Mouse (Mus musculus) forebrain, embryonic 14.5 days (tissue): ENCODE results near the gene Slc19a2. TPM values are rescaled to one million over a fixed set of nuclear protein-coding genes. Genes with fewer than 3 reads are reported as not detected.
A peak's percentile ranks its signal among the peaks of the same experiment; 100 is the strongest.
"Not testable (repeated sequence)": the region's sequence is repeated elsewhere in the genome, so short reads cannot be mapped to it uniquely, and the experiment has no call there.

Experiments
- ATAC-seq: fragments of 200-750 bp; cut with Nextera tagmentation; 2 replicates; pipeline ENCODE4 v1.8.0; 2017; ENCODE audit warnings: mild to moderate bottlenecking, moderate library complexity
- DNase-seq: peaks from one replicate; pipeline ENCODE4 v3.0.0-alpha.2; 2015; ENCODE audit warnings: low spot score
- H3K27ac ChIP-seq: fragments of 300-500 bp; sonication (generic); 2 replicates; pipeline ENCODE4 v1.5.1; 2014; ENCODE audit warnings: low read depth, mild to moderate bottlenecking, control low read depth, low read length, moderate library complexity
- H3K27me3 ChIP-seq: fragments of 300-500 bp; sonication (generic); replicated peaks from 2 replicates; pipeline ENCODE4 v1.6.1; 2014; ENCODE audit warnings: low read length, control low read depth, mixed read lengths; ENCODE audit not compliant: control insufficient read depth, insufficient read depth
- H3K36me3 ChIP-seq: fragments of 300-500 bp; sonication (generic); 2 replicates; pipeline ENCODE4 v1.6.1; 2014; ENCODE audit warnings: low read length, control low read depth; ENCODE audit not compliant: control insufficient read depth, insufficient read depth
- H3K4me1 ChIP-seq: fragments of 300-500 bp; sonication (generic); 2 replicates; pipeline ENCODE4 v1.6.1; 2014; ENCODE audit warnings: antibody characterized with exemption, low read length, control low read depth; ENCODE audit not compliant: control insufficient read depth, insufficient read depth
- H3K4me2 ChIP-seq: fragments of 300-500 bp; sonication (generic); 2 replicates; pipeline ENCODE4 v1.6.1; 2014; ENCODE audit warnings: mild to moderate bottlenecking, control low read depth, low read length
- H3K4me3 ChIP-seq: fragments of 300-500 bp; sonication (generic); 2 replicates; pipeline ENCODE4 v1.5.1; 2014; ENCODE audit warnings: low read depth, low read length, control low read depth
- H3K9ac ChIP-seq: fragments of 300-500 bp; sonication (generic); 2 replicates; pipeline ENCODE4 v1.6.1; 2014; ENCODE audit warnings: mild to moderate bottlenecking, low read length, control low read depth, moderate library complexity
- H3K9me3 ChIP-seq: fragments of 300-500 bp; sonication (generic); replicated peaks from 2 replicates; pipeline ENCODE4 v1.6.1; 2016; ENCODE audit warnings: low read length, control low read depth, mixed read lengths; ENCODE audit not compliant: control insufficient read depth
- WGBS: fragments of 180-500 bp; shearing (Covaris S2); extraction: QIAGEN DNeasy Blood & Tissue Kit; methylation state at CpG from one replicate; pipeline ENCODE4 v1.1.7; 2014; 5-methylcytosine and 5-hydroxymethylcytosine counted together
- polyA plus RNA-seq: library from polyadenylated mRNA; unstranded; fragments of >200 nt; fragmentation: Nextera tagmentation; extraction: Ambion mirVana; gene quantifications from 2 replicates; pipeline ENCODE4 v1.2.1, GENCODE M21; 2014

Gene Slc19a2
- polyA plus RNA-seq, 1 experiment from 2014 or later, result 6.7 TPM

DNA sequence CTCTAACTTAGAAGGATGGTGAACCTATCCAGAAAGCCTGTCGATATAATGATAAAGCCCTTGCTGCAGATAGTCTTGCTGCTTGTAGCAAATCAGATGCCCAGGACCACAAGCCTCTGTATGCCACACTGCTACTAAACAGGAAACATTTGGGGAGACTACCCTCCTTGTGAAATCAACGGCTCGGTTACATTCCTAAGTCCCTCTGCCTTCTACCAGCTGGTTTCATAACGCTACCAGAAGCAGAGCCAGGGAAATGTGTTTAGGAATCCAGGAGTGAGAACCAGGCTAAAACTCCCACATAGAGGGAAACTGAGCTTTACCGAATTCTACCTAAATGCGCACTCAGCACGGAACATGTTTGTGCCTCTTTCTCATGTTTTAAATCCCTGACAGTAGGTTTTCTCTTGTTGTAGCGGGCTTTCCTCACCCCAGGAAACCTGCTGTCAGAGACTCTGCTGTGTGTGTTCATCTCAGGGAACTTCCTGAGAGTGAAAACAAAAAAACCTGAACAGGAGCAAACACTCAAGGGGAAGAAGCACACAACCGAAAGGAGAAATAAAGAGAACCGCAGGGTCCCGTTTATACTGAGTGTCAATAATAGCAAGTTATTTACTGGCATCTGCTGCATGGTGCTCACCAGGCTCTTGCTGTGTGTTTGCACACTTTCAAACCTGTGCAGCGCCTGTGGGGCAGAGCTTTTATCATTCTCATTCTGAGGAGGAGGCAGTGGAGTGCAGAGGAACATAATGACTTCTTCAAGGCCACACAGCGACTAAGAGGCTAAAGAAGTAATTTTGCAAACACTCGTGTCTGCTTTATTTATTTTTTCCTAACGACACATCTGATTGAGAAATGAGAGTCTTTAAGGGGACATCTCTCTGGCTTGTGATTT is 30.8 kb upstream of the Slc19a2 start:
- Histone ChIP-seq H3K9me3 (no peaks in the 10 kb centered on the region), H3K4me1 (no peaks in the 10 kb centered on the region), H3K36me3 (no peaks in the 10 kb centered on the region), H3K9ac (no peak overlapping the region), H3K27me3 (0 out of 2 replicates have a peak, but pooled peaks cover 2% of the 10 kb centered on the region), H3K27ac (no peak overlapping the region), H3K4me3 (no peak overlapping the region), H3K4me2 (peak overlapping the region; percentile 1; the same call in 1 of the 2 replicates)
- 33% methylated on average over 15 of the region's 15 CpGs for WGBS
- peak; percentile 7 for DNase-seq
- no peak for ATAC-seq

DNA sequence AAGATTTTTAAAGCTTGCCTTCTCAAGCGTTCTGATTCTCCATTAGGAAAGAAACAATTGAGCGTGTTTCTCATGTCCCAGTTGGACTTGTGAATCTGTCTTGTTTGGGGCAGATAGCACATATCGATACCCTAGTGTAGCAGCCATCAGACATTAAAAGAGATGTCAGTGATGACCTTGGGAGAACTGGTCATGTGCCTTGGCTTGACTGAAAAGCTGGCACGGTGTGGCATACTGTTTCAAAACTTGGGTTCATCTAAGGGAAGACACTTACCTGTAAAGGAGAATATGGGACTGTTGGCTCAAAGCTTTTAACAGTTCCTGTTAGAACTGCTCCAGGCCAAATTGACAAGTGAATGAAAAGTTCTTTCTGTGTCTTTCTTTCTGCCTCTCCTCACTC is 28.6 kb upstream of the Slc19a2 start:
- H3K9ac ChIP-seq, result no peak overlapping the region
- H3K36me3 ChIP-seq, result no peaks in the 10 kb centered on the region
- H3K4me3 ChIP-seq, result no peak overlapping the region
- H3K27ac ChIP-seq, result no peak overlapping the region
- H3K9me3 ChIP-seq, result no peaks in the 10 kb centered on the region
- H3K4me2 ChIP-seq, result no peak overlapping the region
- H3K4me1 ChIP-seq, result no peaks in the 10 kb centered on the region
- ATAC-seq (no peak), DNase-seq (no peak)
- 85% methylated on average over 4 of the region's 4 CpGs for WGBS
- 0 out of 2 replicates have a peak, but pooled peaks cover 5% of the 10 kb centered on the region for H3K27me3 ChIP-seq

GRCm38 (mm10) chr1:164223089-164223488 is 25.8 kb upstream of the Slc19a2 start:
- 0 out of 2 replicates have a peak, but pooled peaks cover 5% of the 10 kb centered on the region for H3K27me3 ChIP-seq
- H3K4me2 ChIP-seq, result no peak overlapping the region
- H3K9me3 ChIP-seq, result no peaks in the 10 kb centered on the region
- no peaks in the 10 kb centered on the region for H3K4me1 ChIP-seq
- no peak for DNase-seq
- no peak for ATAC-seq
- no peak overlapping the region for H3K27ac ChIP-seq
- no peak overlapping the region for H3K9ac ChIP-seq
- no peaks in the 10 kb centered on the region for H3K36me3 ChIP-seq
- no peak overlapping the region for H3K4me3 ChIP-seq

DNA sequence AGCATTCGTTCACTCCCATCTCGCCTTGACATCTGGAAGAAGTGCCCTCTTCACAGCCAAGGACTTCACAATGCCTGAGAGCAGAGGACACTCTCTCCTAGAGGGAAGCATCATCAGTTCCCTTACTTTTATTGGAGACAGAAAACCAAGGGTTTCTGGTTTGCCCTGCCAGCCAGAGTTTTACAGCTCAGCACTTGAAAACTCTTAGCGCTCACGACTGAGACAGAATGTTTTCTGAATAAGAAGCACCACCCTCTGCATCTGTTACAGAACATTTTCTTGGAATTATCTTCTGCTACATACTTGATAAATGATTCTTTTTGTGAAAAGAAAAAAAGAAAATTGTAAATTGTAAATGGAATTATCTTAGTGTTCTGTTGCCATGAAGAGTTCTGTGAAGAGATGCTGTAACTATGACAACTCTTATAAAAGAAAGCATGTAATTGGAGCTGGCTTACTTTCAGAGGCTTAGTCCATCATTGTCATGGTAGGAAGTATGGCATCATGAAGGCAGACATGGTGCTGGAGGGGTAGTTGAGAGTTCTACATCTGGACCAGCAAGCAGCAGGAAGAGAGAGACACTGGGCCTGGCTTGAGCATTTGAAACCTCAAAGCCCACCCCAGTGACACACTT is 16.8 kb upstream of the Slc19a2 start:
- not testable (repeated sequence) for ATAC-seq, H3K4me2 ChIP-seq, DNase-seq, H3K27ac ChIP-seq, H3K4me3 ChIP-seq, H3K36me3 ChIP-seq, H3K4me1 ChIP-seq, H3K9ac ChIP-seq, H3K9me3 ChIP-seq, H3K27me3 ChIP-seq
- 75% methylated on average over 2 of the region's 4 CpGs for WGBS

DNA sequence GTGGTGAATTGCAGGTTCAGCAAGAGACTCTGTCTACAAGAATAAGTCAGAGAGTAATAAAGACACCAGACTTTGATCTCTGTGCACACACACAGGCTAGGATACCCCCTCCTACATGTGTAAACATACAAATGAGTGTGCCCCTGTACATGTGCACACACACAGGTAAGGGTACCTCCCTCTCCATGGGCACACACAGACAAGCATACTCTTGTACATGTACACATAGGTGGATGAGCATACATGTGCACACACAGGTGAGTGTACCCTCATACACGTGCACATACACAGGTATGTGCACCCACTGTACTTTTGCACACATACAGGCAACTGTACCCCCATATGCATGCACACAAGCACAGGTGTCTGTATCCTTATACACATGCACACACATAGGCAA is 15.4 kb upstream of the Slc19a2 start:
- Histone ChIP-seq H3K27ac (no peak overlapping the region), H3K9ac (no peak overlapping the region), H3K9me3 (no peaks in the 10 kb centered on the region), H3K27me3 (no peaks in the 10 kb centered on the region), H3K4me3 (no peak overlapping the region), H3K4me2 (no peak overlapping the region), H3K4me1 (no peaks in the 10 kb centered on the region), H3K36me3 (no peaks in the 10 kb centered on the region)
- ATAC-seq, result no peak
- WGBS, result 66% methylated on average over 1 of the region's 1 CpGs
- DNase-seq, result no peak

DNA sequence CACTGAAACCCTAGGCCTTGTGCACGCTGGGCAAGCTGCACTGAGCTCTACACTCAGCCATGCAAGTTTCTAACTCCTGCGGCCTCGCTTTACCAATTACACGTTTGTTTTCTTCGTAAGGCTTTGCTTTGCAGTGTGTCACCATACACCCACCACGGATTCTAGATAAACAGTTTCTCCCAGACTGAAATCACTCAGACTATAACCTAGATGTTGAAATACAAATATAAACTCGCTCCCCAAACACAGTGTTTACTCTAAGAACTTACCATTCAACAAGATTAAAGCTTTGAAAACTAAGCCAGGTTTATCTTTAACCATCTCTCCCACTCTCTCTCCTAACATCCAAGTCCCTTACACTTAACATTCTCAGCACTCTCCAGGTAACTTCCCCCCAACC is 13.8 kb upstream of the Slc19a2 start:
- H3K36me3 ChIP-seq, result no peaks in the 10 kb centered on the region
- H3K9ac ChIP-seq, result no peak overlapping the region
- H3K27me3 ChIP-seq, result no peaks in the 10 kb centered on the region
- ATAC-seq, result no peak
- H3K4me1 ChIP-seq, result no peaks in the 10 kb centered on the region
- no peak for DNase-seq
- no peak overlapping the region for H3K4me2 ChIP-seq
- no peaks in the 10 kb centered on the region for H3K9me3 ChIP-seq
- 68% methylated on average over 7 of the region's 7 CpGs for WGBS
- no peak overlapping the region for H3K4me3 ChIP-seq
- no peak overlapping the region for H3K27ac ChIP-seq

- no peak for ATAC-seq
- H3K4me1 ChIP-seq, result no peaks in the 10 kb centered on the region
- no peaks in the 10 kb centered on the region for H3K36me3 ChIP-seq
- H3K9me3 ChIP-seq, result no peaks in the 10 kb centered on the region
- no peak overlapping the region for H3K4me2 ChIP-seq
- H3K27ac ChIP-seq, result no peak overlapping the region
- WGBS, result 61% methylated on average over 7 of the region's 7 CpGs
- DNase-seq, result no peak
- no peak overlapping the region for H3K4me3 ChIP-seq
- H3K9ac ChIP-seq, result no peak overlapping the region
- no peaks in the 10 kb centered on the region for H3K27me3 ChIP-seq
Measured at GRCm38 (mm10) chr1:164236078-164236477, 12.8 kb upstream of the Slc19a2 start.

GRCm38 (mm10) chr1:164241494-164241893 is 7.4 kb upstream of the Slc19a2 start:
- DNase-seq (no peak), ATAC-seq (no peak)
- no peak overlapping the region for H3K4me2 ChIP-seq
- WGBS, result 82% methylated on average over 2 of the region's 2 CpGs
- H3K9ac ChIP-seq, result no peak overlapping the region
- H3K9me3 ChIP-seq, result no peaks in the 10 kb centered on the region
- no peaks in the 10 kb centered on the region for H3K4me1 ChIP-seq
- H3K4me3 ChIP-seq, result no peak overlapping the region
- no peaks in the 10 kb centered on the region for H3K36me3 ChIP-seq
- no peak overlapping the region for H3K27ac ChIP-seq
- no peaks in the 10 kb centered on the region for H3K27me3 ChIP-seq

GRCm38 (mm10) chr1:164242809-164243208 is 6.0 kb upstream of the Slc19a2 start:
- DNase-seq (no peak), ATAC-seq (no peak)
- no peak overlapping the region for H3K4me3 ChIP-seq
- H3K9ac ChIP-seq, result no peak overlapping the region
- H3K9me3 ChIP-seq, result no peaks in the 10 kb centered on the region
- H3K4me1 ChIP-seq, result peaks cover under 1% of the 10 kb centered on the region; the same call in 1 of the 2 replicates
- no peak overlapping the region for H3K4me2 ChIP-seq
- H3K36me3 ChIP-seq, result no peaks in the 10 kb centered on the region
- no peaks in the 10 kb centered on the region for H3K27me3 ChIP-seq
- no peak overlapping the region for H3K27ac ChIP-seq
- 71% methylated on average over 8 of the region's 8 CpGs for WGBS
